Mouse (Mus musculus) forebrain, embryonic 14.5 days (tissue): ENCODE data around the gene Mymx. TPM values are rescaled to one million over a fixed set of nuclear protein-coding genes. Genes with fewer than 3 reads are reported as not detected.

Source experiments
- ATAC-seq: fragments of 200-750 bp; cut with Nextera tagmentation; 2 replicates; pipeline ENCODE4 v1.8.0; 2017; ENCODE audit warnings: mild to moderate bottlenecking, moderate library complexity
- DNase-seq: peaks from one replicate; pipeline ENCODE4 v3.0.0-alpha.2; 2015; ENCODE audit warnings: low spot score
- H3K27ac ChIP-seq: fragments of 300-500 bp; sonication (generic); 2 replicates; pipeline ENCODE4 v1.5.1; 2014; ENCODE audit warnings: low read depth, mild to moderate bottlenecking, control low read depth, low read length, moderate library complexity
- H3K27me3 ChIP-seq: fragments of 300-500 bp; sonication (generic); replicated peaks from 2 replicates; pipeline ENCODE4 v1.6.1; 2014; ENCODE audit warnings: low read length, control low read depth, mixed read lengths; ENCODE audit not compliant: control insufficient read depth, insufficient read depth
- H3K36me3 ChIP-seq: fragments of 300-500 bp; sonication (generic); 2 replicates; pipeline ENCODE4 v1.6.1; 2014; ENCODE audit warnings: low read length, control low read depth; ENCODE audit not compliant: control insufficient read depth, insufficient read depth
- H3K4me1 ChIP-seq: fragments of 300-500 bp; sonication (generic); 2 replicates; pipeline ENCODE4 v1.6.1; 2014; ENCODE audit warnings: antibody characterized with exemption, low read length, control low read depth; ENCODE audit not compliant: control insufficient read depth, insufficient read depth
- H3K4me2 ChIP-seq: fragments of 300-500 bp; sonication (generic); 2 replicates; pipeline ENCODE4 v1.6.1; 2014; ENCODE audit warnings: mild to moderate bottlenecking, control low read depth, low read length
- H3K4me3 ChIP-seq: fragments of 300-500 bp; sonication (generic); 2 replicates; pipeline ENCODE4 v1.5.1; 2014; ENCODE audit warnings: low read depth, low read length, control low read depth
- H3K9ac ChIP-seq: fragments of 300-500 bp; sonication (generic); 2 replicates; pipeline ENCODE4 v1.6.1; 2014; ENCODE audit warnings: mild to moderate bottlenecking, low read length, control low read depth, moderate library complexity
- H3K9me3 ChIP-seq: fragments of 300-500 bp; sonication (generic); replicated peaks from 2 replicates; pipeline ENCODE4 v1.6.1; 2016; ENCODE audit warnings: low read length, control low read depth, mixed read lengths; ENCODE audit not compliant: control insufficient read depth
- WGBS: fragments of 180-500 bp; shearing (Covaris S2); extraction: QIAGEN DNeasy Blood & Tissue Kit; methylation state at CpG from one replicate; pipeline ENCODE4 v1.1.7; 2014; 5-methylcytosine and 5-hydroxymethylcytosine counted together
- polyA plus RNA-seq: library from polyadenylated mRNA; unstranded; fragments of >200 nt; fragmentation: Nextera tagmentation; extraction: Ambion mirVana; gene quantifications from 2 replicates; pipeline ENCODE4 v1.2.1, GENCODE M21; 2014

Mymx gene
- polyA plus RNA-seq, 1 experiment from 2014 or later: not detected

GRCm38 (mm10) chr17:45556107-45556489 lies 45.8 kb downstream of the Mymx start:
- H3K36me3 ChIP-seq: no peaks in the 10 kb centered on the region
- peak overlapping the region; percentile 58 for H3K4me3 ChIP-seq
- peak overlapping the region; percentile 75 for H3K9ac ChIP-seq
- DNase-seq: no peak
- no peak overlapping the region for H3K27ac ChIP-seq
- 2% methylated on average over 14 of the region's 14 CpGs for WGBS
- no peaks in the 10 kb centered on the region for H3K9me3 ChIP-seq
- peak overlapping the region; percentile 95 for H3K4me2 ChIP-seq
- H3K4me1 ChIP-seq: no peaks in the 10 kb centered on the region
- ATAC-seq: no peak
- H3K27me3 ChIP-seq: peaks cover 7% of the 10 kb centered on the region; the same call in 1 of the 2 replicates

- no peaks in the 10 kb centered on the region for H3K36me3 ChIP-seq
- H3K4me1 ChIP-seq: no peaks in the 10 kb centered on the region
- no peak within 1 kb of the TSS for H3K27ac ChIP-seq
- peak within 1 kb of the TSS; percentile 95 for H3K4me2 ChIP-seq
- H3K9me3 ChIP-seq: no peaks in the 10 kb centered on the region
- WGBS: under 1% methylated on average over 45 of the region's 45 CpGs
- DNase-seq (peak; percentile 92), ATAC-seq (peak; percentile 80)
- peaks cover 7% of the 10 kb centered on the region; the same call in 1 of the 2 replicates for H3K27me3 ChIP-seq
- peak within 1 kb of the TSS; percentile 58 for H3K4me3 ChIP-seq
- peak within 1 kb of the TSS; percentile 75 for H3K9ac ChIP-seq
Measured at GRCm38 (mm10) chr17:45555452-45556106, 46.3 kb downstream of the Mymx start, which contains the start of gene Nfkbie. Gene Nfkbie (plus strand): TSS chr17:45555703.

DNA sequence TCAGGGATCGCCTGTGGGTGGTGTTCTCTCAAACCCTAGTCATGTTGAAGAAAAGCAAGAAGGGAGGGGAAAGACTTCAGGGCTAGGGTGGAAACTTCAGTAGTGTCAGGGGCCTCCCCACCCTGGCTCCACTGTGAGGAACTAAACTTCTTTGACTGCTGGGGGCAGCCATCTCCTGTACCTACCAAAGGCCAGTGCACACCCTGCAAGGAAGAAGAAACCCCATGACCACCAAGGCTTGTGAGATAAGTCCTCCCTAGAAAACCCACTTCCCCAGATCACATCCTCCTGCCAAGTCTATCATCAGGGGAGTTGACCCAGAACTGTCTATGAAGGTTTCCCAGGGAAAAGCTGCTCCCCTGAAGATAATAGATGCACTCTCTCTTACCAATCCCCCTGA lies 47.5 kb downstream of the Mymx start:
- Histone ChIP-seq H3K27me3 (peaks cover 7% of the 10 kb centered on the region; the same call in 1 of the 2 replicates), H3K4me1 (no peaks in the 10 kb centered on the region; the same call in 1 of the 2 replicates), H3K9ac (no peak overlapping the region), H3K36me3 (no peaks in the 10 kb centered on the region), H3K9me3 (no peaks in the 10 kb centered on the region), H3K27ac (no peak overlapping the region), H3K4me3 (no peak overlapping the region), H3K4me2 (no peak overlapping the region)
- ATAC-seq (no peak), DNase-seq (no peak)
- WGBS: 61% methylated on average over 1 of the region's 1 CpGs

GRCm38 (mm10) chr17:45553065-45553464 lies 48.8 kb downstream of the Mymx start:
- Histone ChIP-seq H3K9me3 (no peaks in the 10 kb centered on the region), H3K36me3 (no peaks in the 10 kb centered on the region), H3K4me2 (no peak overlapping the region), H3K9ac (no peak overlapping the region), H3K27ac (no peak overlapping the region), H3K27me3 (peaks cover 7% of the 10 kb centered on the region; the same call in 1 of the 2 replicates), H3K4me1 (peaks cover 4% of the 10 kb centered on the region; the same call in 1 of the 2 replicates), H3K4me3 (no peak overlapping the region)
- WGBS: 87% methylated on average over 3 of the region's 3 CpGs
- no peak for DNase-seq
- no peak for ATAC-seq

DNA sequence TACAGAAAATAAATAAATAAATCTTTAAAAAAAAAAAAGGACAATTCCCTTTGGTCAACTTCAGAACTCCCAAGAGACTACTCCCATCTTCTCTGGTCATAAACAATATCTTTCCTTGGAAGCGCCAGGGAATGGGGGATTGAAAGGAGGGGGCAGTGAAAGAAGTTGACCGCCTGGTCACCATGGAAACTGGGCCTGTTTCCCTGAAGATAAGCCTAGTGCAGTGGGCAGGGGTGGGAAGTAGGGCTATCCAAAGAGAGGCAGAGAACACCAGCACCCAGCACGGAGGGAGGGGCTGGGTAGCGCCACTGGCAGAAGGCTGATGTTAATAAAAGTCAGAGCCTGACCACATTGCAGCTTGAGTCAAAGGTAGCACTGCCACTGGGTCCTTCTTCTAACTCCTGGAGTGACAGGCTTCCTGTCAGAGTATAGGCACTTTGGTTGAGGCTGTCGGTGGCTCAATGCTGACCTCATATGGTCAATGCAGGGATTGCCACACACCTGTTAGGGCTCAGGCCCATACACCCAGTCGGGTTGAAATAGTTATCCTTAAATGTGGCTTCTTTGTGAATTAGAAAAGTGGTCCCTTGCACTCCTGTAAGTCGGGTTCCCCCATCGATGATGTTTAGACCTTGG lies 50.0 kb downstream of the Mymx start:
- Histone ChIP-seq H3K36me3 (peaks cover 2% of the 10 kb centered on the region; the same call in 1 of the 2 replicates), H3K9ac (no peak overlapping the region), H3K4me3 (no peak overlapping the region), H3K27ac (no peak overlapping the region), H3K27me3 (peaks cover 8% of the 10 kb centered on the region), H3K9me3 (no peaks in the 10 kb centered on the region), H3K4me1 (peaks cover 7% of the 10 kb centered on the region; the same call in 1 of the 2 replicates), H3K4me2 (no peak overlapping the region)
- DNase-seq: peak; percentile 82
- ATAC-seq: no peak; the same call in 1 of the 2 replicates
- WGBS: 4% methylated on average over 8 of the region's 8 CpGs

GRCm38 (mm10) chr17:45551249-45551796 lies 50.6 kb downstream of the Mymx start:
- WGBS: 49% methylated on average over 7 of the region's 7 CpGs
- H3K27me3 ChIP-seq: peaks cover 9% of the 10 kb centered on the region
- no peak overlapping the region for H3K4me3 ChIP-seq

More at GRCm38 (mm10) chr17:45551249-45551796, 50.6 kb downstream of the Mymx start:
- ATAC-seq (no peak), DNase-seq (no peak)
- Histone ChIP-seq H3K27ac (no peak overlapping the region), H3K9me3 (no peaks in the 10 kb centered on the region), H3K36me3 (peaks cover 8% of the 10 kb centered on the region), H3K4me1 (peaks cover 7% of the 10 kb centered on the region; the same call in 1 of the 2 replicates), H3K4me2 (no peak overlapping the region), H3K9ac (no peak overlapping the region)

Other genes starting within 250 kb of the Mymx start
- gene Cdc5l, start 168.4 kb downstream of the Mymx start, polyA plus RNA-seq: 70.6 and 78.6 TPM in 2 replicates
- gene Spats1, start 126.7 kb downstream of the Mymx start, polyA plus RNA-seq: 1.1 and 1.4 TPM in 2 replicates
- 10.4 and 13.7 TPM in 2 replicates for gene Aars2, start 95.3 kb downstream of the Mymx start, polyA plus RNA-seq
- gene Tcte1, start 78.7 kb downstream of the Mymx start, polyA plus RNA-seq: 5.7 and 8.5 TPM in 2 replicates
- gene Tmem151b, start 52.4 kb downstream of the Mymx start, polyA plus RNA-seq: 19.2 and 21.2 TPM in 2 replicates
- 3.3 and 4.1 TPM in 2 replicates for gene Nfkbie, start 46.4 kb downstream of the Mymx start, polyA plus RNA-seq
- 99.4 and 102 TPM in 2 replicates for gene Slc35b2, start 38.2 kb downstream of the Mymx start, polyA plus RNA-seq
- 1,462 and 1,472 TPM in 2 replicates for gene Hsp90ab1, start 28.8 kb downstream of the Mymx start, polyA plus RNA-seq
- 53.0 and 60.9 TPM in 2 replicates for gene Slc29a1, start 2.5 kb downstream of the Mymx start, polyA plus RNA-seq
- gene Capn11, start 57.2 kb upstream of the Mymx start, polyA plus RNA-seq: 0.61 TPM in 1 of 2 replicates, not detected in the other
- gene Mrpl14, start 84.2 kb upstream of the Mymx start, polyA plus RNA-seq: 119 and 151 TPM in 2 replicates
- 70.9 and 81.1 TPM in 2 replicates for gene Tmem63b, start 84.8 kb upstream of the Mymx start, polyA plus RNA-seq
- 0.38 TPM in 1 of 2 replicates, not detected in the other for gene 1600014C23Rik, start 131.7 kb upstream of the Mymx start, polyA plus RNA-seq